Mouse (Mus musculus) left cerebral cortex, postnatal 10 days (tissue): ENCODE data around the gene Fam107b. TPM values are rescaled to one million over a fixed set of nuclear protein-coding genes. Genes with fewer than 3 reads are reported as not detected.
"Not testable (repeated sequence)": the region's sequence is repeated elsewhere in the genome, so short reads cannot be mapped to it uniquely, and the experiment has no call there.

Experiments
- DNase-seq, 2 experiments: peaks; one replicate each; pipeline ENCODE4 v3.0.0; 2021 to 2022; ENCODE audit warnings: low spot score in 2 of 2, mixed read lengths in 1 of 2; ENCODE audit errors: extremely low spot score in 1 of 2
- intact Hi-C: fragments of 180-260 bp; cut with DNase I; formaldehyde crosslinking; loops from one replicate; pipeline ENCODE4 v1.15.1; 2025
- total RNA-seq, 2 experiments: library from RNA; stranded (reverse); gene quantifications; 2 replicates each; pipeline ENCODE4 v1.2.3; 2021

The Fam107b gene
- total RNA-seq, 2 experiments from 2014 or later = 11.0 to 13.3 TPM

- DNase-seq = no peak
- intact Hi-C loops = no loop called here
These were observed 133.5 kb downstream of the Fam107b start for GRCm38 (mm10) chr2:3703806-3704205.

GRCm38 (mm10) chr2:3704311-3705162, 134.2 kb downstream of the Fam107b start:
- no peak for DNase-seq
- intact Hi-C loops = no loop called here

- intact Hi-C loops, DNase-seq: not testable (repeated sequence)
These were observed 135.0 kb downstream of the Fam107b start for GRCm38 (mm10) chr2:3705283-3705682.

- no peak for DNase-seq
- intact Hi-C loops = no loop called here
These were observed 136.9 kb downstream of the Fam107b start for GRCm38 (mm10) chr2:3707236-3707635.

- no peak for DNase-seq
- intact Hi-C loops = no loop called here
These were observed 138.3 kb downstream of the Fam107b start for GRCm38 (mm10) chr2:3708621-3709020.

- intact Hi-C loops = no loop called here
These were observed 139.6 kb downstream of the Fam107b start for GRCm38 (mm10) chr2:3709882-3710281.

GRCm38 (mm10) chr2:3710521-3710920, 140.2 kb downstream of the Fam107b start:
- DNase-seq = no peak
- intact Hi-C loops = no loop called here

More at GRCm38 (mm10) chr2:3709882-3710281, 139.6 kb downstream of the Fam107b start:
- DNase-seq = no peak

- no peak for DNase-seq
- intact Hi-C loops = no loop called here
These were observed 142.2 kb downstream of the Fam107b start for GRCm38 (mm10) chr2:3712369-3713042.

- peak; percentile 85 to 94 for DNase-seq
- intact Hi-C loops = no loop called here
These were observed 143.0 kb downstream of the Fam107b start for GRCm38 (mm10) chr2:3713212-3713681.

- intact Hi-C loops = no loop called here
- DNase-seq = peak in 1 of 2 experiments; percentile 53
These were observed 143.5 kb downstream of the Fam107b start for GRCm38 (mm10) chr2:3713682-3714361.

- intact Hi-C loops = no loop called here
These were observed 144.2 kb downstream of the Fam107b start for GRCm38 (mm10) chr2:3714511-3714910.

GRCm38 (mm10) chr2:3715424-3715823, 145.1 kb downstream of the Fam107b start:
- intact Hi-C loops = no loop called here
- DNase-seq = no peak

More at GRCm38 (mm10) chr2:3714511-3714910, 144.2 kb downstream of the Fam107b start:
- no peak for DNase-seq

GRCm38 (mm10) chr2:3717268-3717667, 147.0 kb downstream of the Fam107b start:
- no peak for DNase-seq
- intact Hi-C loops = no loop called here

- no peak for DNase-seq
- intact Hi-C loops = no loop called here
These were observed 147.6 kb downstream of the Fam107b start for GRCm38 (mm10) chr2:3717847-3718246.

- DNase-seq, intact Hi-C loops: not testable (repeated sequence)
These were observed 149.3 kb downstream of the Fam107b start for GRCm38 (mm10) chr2:3719436-3720121.

GRCm38 (mm10) chr2:3721107-3721506, 150.8 kb downstream of the Fam107b start:
- no peak for DNase-seq
- intact Hi-C loops = no loop called here

- intact Hi-C loops = no loop called here
- DNase-seq = no peak
These were observed 151.7 kb downstream of the Fam107b start for GRCm38 (mm10) chr2:3721974-3722373.

GRCm38 (mm10) chr2:3723391-3724106, 153.3 kb downstream of the Fam107b start:
- intact Hi-C loops = no loop called here
- no peak for DNase-seq
